Mouse (Mus musculus) heart, embryonic 11.5 days (tissue): ENCODE measurements around the gene Cpe. TPM values are rescaled to one million over a fixed set of nuclear protein-coding genes. Genes with fewer than 3 reads are reported as not detected.

Experiments used
- ATAC-seq: fragments of 200-750 bp; cut with Nextera tagmentation; replicated peaks from 2 replicates; pipeline ENCODE4 v1.8.0; 2017; ENCODE audit warnings: moderate library complexity; ENCODE audit not compliant: insufficient number of reproducible peaks, low FRiP score, low TSS enrichment
- H3K27ac ChIP-seq: fragments of 300-500 bp; sonication (generic); 2 replicates; pipeline ENCODE4 v1.5.1; 2014; ENCODE audit warnings: mild to moderate bottlenecking, low read depth, low read length
- H3K27me3 ChIP-seq: fragments of 300-500 bp; sonication (generic); 2 replicates; pipeline ENCODE4 v1.6.1; 2014; ENCODE audit warnings: mild to moderate bottlenecking, low read length, mixed read lengths; ENCODE audit not compliant: control insufficient read depth, insufficient read depth
- H3K36me3 ChIP-seq: fragments of 300-500 bp; sonication (generic); 2 replicates; pipeline ENCODE4 v1.6.1; 2014; ENCODE audit warnings: mild to moderate bottlenecking, low read length, moderate library complexity, mixed read lengths; ENCODE audit not compliant: control insufficient read depth, insufficient read depth
- H3K4me1 ChIP-seq: fragments of 300-500 bp; sonication (generic); 2 replicates; pipeline ENCODE4 v1.6.1; 2014; ENCODE audit warnings: low read length; ENCODE audit not compliant: control insufficient read depth, insufficient read depth
- H3K4me2 ChIP-seq: fragments of 300-500 bp; sonication (generic); 2 replicates; pipeline ENCODE4 v1.6.1; 2014; ENCODE audit warnings: mild to moderate bottlenecking, moderate library complexity
- H3K4me3 ChIP-seq: fragments of 300-500 bp; sonication (generic); 2 replicates; pipeline ENCODE4 v1.5.1; 2014; ENCODE audit warnings: low read depth, low read length
- H3K9ac ChIP-seq: fragments of 300-500 bp; sonication (generic); 2 replicates; pipeline ENCODE4 v1.6.1; 2014; ENCODE audit warnings: mild to moderate bottlenecking, low read depth, low read length, moderate library complexity
- H3K9me3 ChIP-seq: fragments of 300-500 bp; sonication (generic); replicated peaks from 2 replicates; pipeline ENCODE4 v1.6.1; 2016; ENCODE audit warnings: low read length; ENCODE audit not compliant: control insufficient read depth
- WGBS: fragments of 180-500 bp; shearing (Covaris S2); extraction: QIAGEN DNeasy Blood & Tissue Kit; methylation state at CpG from one replicate; pipeline ENCODE4 v1.1.7; 2014; ENCODE audit not compliant: insufficient replicate concordance; 5-methylcytosine and 5-hydroxymethylcytosine counted together
- polyA plus RNA-seq: library from polyadenylated mRNA; unstranded; fragments of >200 nt; fragmentation: Nextera tagmentation; extraction: Ambion mirVana; gene quantifications from 2 replicates; pipeline ENCODE4 v1.2.1, GENCODE M21; 2014

Cpe gene
- polyA plus RNA-seq, 1 experiment from 2014 or later: 122 TPM

DNA sequence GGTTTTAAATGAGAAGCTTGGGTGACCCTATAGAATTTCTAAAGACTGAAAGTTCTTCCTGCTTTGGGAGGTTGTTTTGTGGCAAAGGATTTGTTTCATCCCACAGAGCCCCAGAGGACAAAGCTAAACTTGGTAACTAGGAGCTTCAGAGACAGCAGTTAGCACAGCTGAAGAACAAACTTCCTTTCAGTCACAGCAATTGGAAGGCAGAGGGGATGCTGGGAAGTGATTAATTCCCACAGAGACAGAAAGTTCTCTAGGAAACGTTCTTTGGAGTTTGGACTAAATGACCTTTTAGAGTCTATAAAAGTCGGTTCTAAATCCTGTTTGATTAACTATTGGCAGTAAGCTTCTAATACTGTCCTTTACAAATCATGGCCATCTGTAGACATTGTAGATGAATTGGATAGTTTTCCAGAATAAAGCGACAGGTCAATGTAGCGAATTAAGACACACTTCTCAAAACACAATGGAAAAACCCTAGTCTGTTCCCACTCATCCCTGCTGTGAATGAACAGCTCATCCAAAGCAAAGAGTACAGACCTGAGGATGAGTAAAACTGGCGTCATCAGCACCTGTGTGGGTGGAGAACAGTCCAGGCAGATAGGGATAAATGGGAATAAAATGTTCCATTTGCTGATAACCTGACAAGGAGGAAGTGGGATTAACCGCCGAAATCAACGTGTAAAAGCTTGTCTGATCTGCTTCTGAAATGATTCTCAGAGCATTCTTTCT is 58.6 kb downstream of the Cpe start:
- Histone ChIP-seq H3K9ac (no peak overlapping the region), H3K9me3 (no peaks in the 10 kb centered on the region), H3K4me3 (no peak overlapping the region), H3K27ac (no peak overlapping the region), H3K4me1 (no peaks in the 10 kb centered on the region), H3K27me3 (no peaks in the 10 kb centered on the region), H3K4me2 (no peak overlapping the region), H3K36me3 (no peaks in the 10 kb centered on the region)
- no peak for ATAC-seq
- 73% methylated on average over 8 of the region's 8 CpGs for WGBS

DNA sequence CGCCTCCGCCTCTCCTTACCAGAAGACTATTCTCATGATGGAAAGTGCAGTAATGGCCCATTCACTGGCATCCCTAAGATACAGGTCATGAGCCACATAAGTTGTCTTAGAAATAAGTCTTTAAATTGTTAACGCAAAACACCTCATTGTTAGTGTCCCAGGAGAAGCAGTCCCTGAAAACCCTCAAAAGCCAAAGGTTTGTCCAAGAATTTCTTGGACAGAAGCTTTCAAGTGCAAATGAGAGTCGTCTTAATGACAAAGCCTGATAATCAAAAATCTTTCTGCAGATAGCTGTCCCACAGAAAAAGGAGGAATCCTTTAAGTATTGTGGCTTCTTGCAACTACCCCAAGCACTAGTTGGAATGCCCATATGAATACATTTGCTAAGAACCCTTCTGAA is 60.7 kb downstream of the Cpe start:
- 82% methylated on average over 4 of the region's 4 CpGs for WGBS
- no peaks in the 10 kb centered on the region for H3K9me3 ChIP-seq
- ATAC-seq: no peak

DNA sequence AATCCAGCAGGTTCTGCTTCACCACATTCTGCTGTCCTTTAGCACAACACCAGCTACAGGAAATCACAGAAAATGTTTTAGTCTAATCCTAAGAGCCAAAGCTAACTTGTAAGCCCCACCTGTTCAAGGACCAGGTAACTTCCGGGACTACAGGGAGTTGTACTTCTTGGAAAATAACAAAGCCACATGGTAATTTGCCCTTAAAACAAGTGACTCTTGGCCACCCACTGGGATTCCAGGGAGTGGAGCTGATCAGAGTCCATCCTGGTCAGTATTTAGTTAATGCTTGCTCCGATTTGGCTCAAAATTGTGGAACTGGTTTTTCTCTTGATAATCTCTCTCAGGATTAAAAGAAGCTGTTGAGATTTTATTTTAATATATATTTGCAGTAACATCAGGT is 61.1 kb downstream of the Cpe start:
- Histone ChIP-seq H3K4me3 (no peak overlapping the region), H3K27ac (no peak overlapping the region), H3K36me3 (no peaks in the 10 kb centered on the region), H3K9me3 (no peaks in the 10 kb centered on the region), H3K27me3 (no peaks in the 10 kb centered on the region), H3K9ac (no peak overlapping the region), H3K4me1 (no peaks in the 10 kb centered on the region), H3K4me2 (no peak overlapping the region)
- 82% methylated on average over 2 of the region's 2 CpGs for WGBS
- no peak for ATAC-seq

More for the DNA sequence above, 60.7 kb downstream of the Cpe start:
- Histone ChIP-seq H3K4me2 (no peak overlapping the region), H3K9ac (no peak overlapping the region), H3K27ac (no peak overlapping the region), H3K4me1 (no peaks in the 10 kb centered on the region), H3K4me3 (no peak overlapping the region), H3K36me3 (no peaks in the 10 kb centered on the region), H3K27me3 (no peaks in the 10 kb centered on the region)

DNA sequence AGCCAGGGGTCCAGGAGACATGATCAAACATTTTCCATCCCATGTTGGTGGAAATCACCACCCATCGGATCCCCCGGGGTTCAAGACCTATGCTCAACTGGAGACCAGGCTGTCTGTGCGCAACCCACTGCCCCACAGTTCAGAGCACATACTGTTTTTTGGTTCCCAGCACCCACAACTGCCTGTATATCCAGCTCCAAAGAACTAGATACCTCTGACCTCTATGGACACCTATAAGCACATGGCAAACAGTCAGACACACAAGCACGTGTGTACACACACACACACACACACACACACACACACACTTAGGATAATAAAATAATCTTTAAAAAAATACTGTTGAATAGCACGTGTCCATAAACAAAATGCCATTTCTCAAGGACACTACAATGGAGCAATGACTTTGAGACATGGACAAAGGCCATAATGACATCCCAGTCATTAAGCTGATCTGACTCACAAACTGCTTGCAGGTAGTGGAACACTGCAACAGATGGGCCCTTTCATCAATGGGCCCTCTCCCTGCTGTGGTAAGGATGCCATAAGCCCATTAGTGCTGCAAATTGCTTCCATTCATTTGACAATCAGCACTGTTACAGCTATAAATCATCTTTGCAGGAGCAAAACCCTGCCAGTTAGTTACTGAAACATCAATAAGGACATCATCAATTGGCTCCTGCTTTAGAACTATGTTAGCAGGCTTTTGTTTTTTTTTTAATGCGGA is 63.7 kb downstream of the Cpe start:
- Histone ChIP-seq H3K4me3 (no peak overlapping the region), H3K9me3 (no peaks in the 10 kb centered on the region), H3K4me2 (no peak overlapping the region), H3K9ac (no peak overlapping the region), H3K36me3 (no peaks in the 10 kb centered on the region), H3K27me3 (no peaks in the 10 kb centered on the region), H3K4me1 (no peaks in the 10 kb centered on the region), H3K27ac (no peak overlapping the region)
- no peak for ATAC-seq
- 83% methylated on average over 6 of the region's 6 CpGs for WGBS

DNA sequence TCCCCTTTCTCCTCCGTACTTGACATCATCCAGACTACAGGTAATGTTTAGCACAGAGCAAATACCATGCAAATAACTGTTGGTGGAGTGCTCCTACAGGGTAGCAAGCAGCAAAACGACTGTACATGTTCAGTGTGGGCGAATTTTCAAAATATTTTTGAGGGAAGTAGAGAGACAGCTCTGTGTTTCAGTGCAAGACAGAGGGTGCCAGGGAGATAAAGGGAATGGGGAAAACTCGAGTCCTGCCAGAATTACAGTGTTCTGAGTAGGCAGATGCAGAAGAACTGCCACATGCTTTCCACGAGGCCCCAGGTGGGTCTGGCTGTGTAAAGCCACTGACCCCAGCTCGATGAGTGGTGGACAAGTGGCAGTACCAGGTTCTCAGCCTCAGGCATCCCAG is 64.8 kb downstream of the Cpe start:
- no peak overlapping the region for H3K9ac ChIP-seq
- no peak for ATAC-seq
- no peak overlapping the region for H3K4me2 ChIP-seq
- H3K4me1 ChIP-seq: no peaks in the 10 kb centered on the region
- WGBS: 79% methylated on average over 6 of the region's 6 CpGs
- H3K27me3 ChIP-seq: no peaks in the 10 kb centered on the region
- H3K4me3 ChIP-seq: no peak overlapping the region
- H3K27ac ChIP-seq: no peak overlapping the region
- H3K36me3 ChIP-seq: no peaks in the 10 kb centered on the region
- H3K9me3 ChIP-seq: no peaks in the 10 kb centered on the region

DNA sequence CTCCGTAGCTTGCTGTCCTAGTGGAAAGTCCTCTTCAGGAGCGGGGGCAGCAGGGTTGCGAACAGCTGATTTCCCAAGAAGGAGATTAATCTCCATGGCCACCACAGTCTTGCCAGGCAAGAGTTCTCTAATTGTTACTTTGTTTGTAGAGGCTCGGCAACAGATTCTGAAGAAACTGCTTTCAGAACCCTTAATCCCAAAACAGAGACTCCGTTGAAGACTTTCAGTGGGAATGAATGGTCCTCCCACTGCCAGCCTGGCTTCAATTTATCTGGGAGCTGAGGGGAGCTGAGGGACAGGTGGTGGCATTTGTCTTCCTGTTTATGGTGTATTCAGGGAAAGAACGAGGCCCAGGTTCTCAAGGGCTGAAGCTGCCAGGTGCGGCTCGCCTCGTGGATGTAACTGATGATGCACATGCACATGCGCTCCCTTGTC is 68.2 kb downstream of the Cpe start:
- Histone ChIP-seq H3K36me3 (no peaks in the 10 kb centered on the region), H3K9me3 (no peaks in the 10 kb centered on the region), H3K4me1 (peaks cover 3% of the 10 kb centered on the region; the same call in 1 of the 2 replicates), H3K4me3 (no peak overlapping the region), H3K4me2 (no peak overlapping the region), H3K9ac (no peak overlapping the region), H3K27ac (no peak overlapping the region), H3K27me3 (no peaks in the 10 kb centered on the region)
- ATAC-seq: no peak
- 78% methylated on average over 10 of the region's 10 CpGs for WGBS

DNA sequence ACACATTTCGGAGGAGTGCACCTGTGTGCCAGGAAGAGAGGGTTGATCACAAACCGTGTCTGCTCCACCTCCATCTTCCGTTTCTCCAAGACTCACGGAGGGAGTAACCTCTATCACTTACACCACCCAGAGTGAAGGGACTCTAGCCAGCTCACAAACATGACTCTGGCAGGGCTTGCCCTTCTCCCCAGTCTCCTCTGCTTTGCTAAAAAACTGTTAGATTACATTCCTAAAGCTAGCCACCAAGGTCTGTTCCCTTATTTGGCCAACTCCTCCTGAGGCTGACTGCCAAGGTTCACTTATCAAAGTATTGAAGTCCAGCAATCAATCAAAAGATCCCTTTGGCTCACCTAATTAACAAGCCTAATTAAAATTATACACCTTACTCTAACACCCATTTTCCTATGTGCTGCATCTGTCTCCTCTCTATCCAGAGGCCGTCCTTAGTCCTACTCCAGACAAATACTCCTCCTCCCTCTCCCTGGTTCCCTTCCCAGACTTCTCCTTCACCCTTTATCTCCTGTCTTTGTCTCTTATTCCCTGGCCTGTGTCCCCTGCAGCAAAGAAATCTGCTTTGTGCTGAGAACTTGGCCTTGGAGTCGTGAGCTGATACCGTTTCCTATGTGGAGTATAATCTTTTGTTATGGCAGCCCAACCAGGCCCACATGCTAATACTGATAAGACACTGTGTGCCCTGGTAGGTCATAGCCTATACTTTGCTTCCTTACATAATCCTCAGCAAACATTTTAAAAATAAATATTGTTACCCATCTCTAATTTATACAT is 72.3 kb downstream of the Cpe start:
- H3K27me3 ChIP-seq: no peaks in the 10 kb centered on the region
- 0 out of 2 replicates have a peak, but pooled peaks have one; percentile 20 for ATAC-seq
- WGBS: 42% methylated on average over 7 of the region's 7 CpGs

DNA sequence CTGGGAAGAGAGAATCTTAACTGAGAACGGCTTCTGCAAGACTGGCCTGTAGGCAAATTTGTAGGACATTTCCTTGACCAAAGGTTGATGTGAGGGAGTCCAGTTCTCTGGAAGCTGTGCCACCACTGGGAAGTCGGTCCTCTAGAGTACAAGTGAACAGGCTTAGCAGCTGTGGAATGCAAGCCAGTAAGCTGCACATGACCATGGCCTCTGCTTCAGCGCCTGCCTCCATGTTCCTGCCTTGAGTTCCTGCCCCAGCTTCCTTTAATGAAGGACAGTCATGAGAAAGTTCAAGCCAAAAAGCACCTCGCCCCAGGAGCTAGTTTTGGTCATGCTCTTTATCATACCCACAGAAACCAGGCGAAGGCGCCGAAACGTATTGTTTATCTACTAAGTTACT is 73.2 kb downstream of the Cpe start:
- no peaks in the 10 kb centered on the region for H3K36me3 ChIP-seq
- no peak overlapping the region for H3K9ac ChIP-seq
- H3K9me3 ChIP-seq: no peaks in the 10 kb centered on the region
- H3K27ac ChIP-seq: no peak overlapping the region
- no peak overlapping the region for H3K4me2 ChIP-seq
- H3K27me3 ChIP-seq: no peaks in the 10 kb centered on the region
- no peak for ATAC-seq
- H3K4me1 ChIP-seq: peaks cover 3% of the 10 kb centered on the region; the same call in 1 of the 2 replicates
- WGBS: 80% methylated on average over 8 of the region's 8 CpGs
- no peak overlapping the region for H3K4me3 ChIP-seq

More for the DNA sequence above, 72.3 kb downstream of the Cpe start:
- no peaks in the 10 kb centered on the region for H3K36me3 ChIP-seq
- no peak overlapping the region for H3K27ac ChIP-seq
- H3K4me1 ChIP-seq: peaks cover 3% of the 10 kb centered on the region; the same call in 1 of the 2 replicates
- H3K4me2 ChIP-seq: no peak overlapping the region
- no peak overlapping the region for H3K9ac ChIP-seq
- H3K9me3 ChIP-seq: no peaks in the 10 kb centered on the region
- H3K4me3 ChIP-seq: no peak overlapping the region
